Mouse (Mus musculus) myocyte (in vitro differentiated cells): Measurements from ENCODE around the gene Dlgap4. TPM values are rescaled to one million over a fixed set of nuclear protein-coding genes. Genes with fewer than 3 reads are reported as not detected.
"Not testable (repeated sequence)": the region's sequence is repeated elsewhere in the genome, so short reads cannot be mapped to it uniquely, and the experiment has no call there.

Source experiments
- H3K27me3 ChIP-seq: one replicate; pipeline ENCODE4 v1.6.1; 2011; ENCODE audit not compliant: control insufficient read depth, insufficient read depth, insufficient read length
- H3K36me3 ChIP-seq: one replicate; pipeline ENCODE4 v1.6.1; 2011; ENCODE audit not compliant: control insufficient read depth, insufficient read depth
- H3K4me2 ChIP-seq: one replicate; pipeline ENCODE4 v1.6.1; 2011; ENCODE audit warnings: low read depth, control low read depth
- H3K4me3 ChIP-seq: one replicate; pipeline ENCODE4 v1.5.1; 2011; ENCODE audit warnings: mild to moderate bottlenecking, control low read depth, moderate library complexity
- H3K79me2 ChIP-seq: one replicate; pipeline ENCODE4 v1.6.1; 2011; ENCODE audit not compliant: control insufficient read depth, insufficient read depth
- H3ac ChIP-seq: one replicate; pipeline ENCODE4 v1.6.1; 2011; ENCODE audit not compliant: control insufficient read depth, insufficient read length
- CEBPB ChIP-seq: IDR thresholded peaks from 2 replicates; pipeline ENCODE4 v1.6.1; 2011; ENCODE audit warnings: mild to moderate bottlenecking, moderate library complexity; ENCODE audit not compliant: poor library complexity, insufficient read depth, severe bottlenecking
- E2F4 ChIP-seq: IDR thresholded peaks from one replicate; pipeline ENCODE4 v1.6.1; 2011; ENCODE audit warnings: mild to moderate bottlenecking, control low read depth, moderate library complexity; ENCODE audit not compliant: insufficient read depth
- MAX ChIP-seq: IDR thresholded peaks from one replicate; pipeline ENCODE4 v1.6.1; 2011; ENCODE audit warnings: low read depth, mild to moderate bottlenecking, control low read depth
- MYOD1 ChIP-seq, 3 experiments: IDR thresholded peaks; one replicate each; pipeline ENCODE4 v1.6.1; 2011; ENCODE audit warnings: control low read depth in 2 of 3, low read depth in 2 of 3, mild to moderate bottlenecking in 2 of 3, moderate library complexity in 1 of 3; ENCODE audit not compliant: insufficient read length in 2 of 3, control insufficient read depth in 1 of 3
- MYOG ChIP-seq, 3 experiments: IDR thresholded peaks; one replicate each; pipeline ENCODE4 v1.6.1; 2011; ENCODE audit warnings: control low read depth in 2 of 3, low read depth in 2 of 3, mild to moderate bottlenecking in 2 of 3; ENCODE audit not compliant: insufficient read length in 2 of 3, control insufficient read depth in 1 of 3, insufficient read depth in 1 of 3
- POLR2A ChIP-seq: IDR thresholded peaks from one replicate; pipeline ENCODE4 v1.6.1; 2011; ENCODE audit warnings: low read depth, mild to moderate bottlenecking, control low read depth, moderate library complexity; ENCODE audit not compliant: insufficient read length
- POLR2AphosphoS2 ChIP-seq: IDR thresholded peaks from one replicate; pipeline ENCODE4 v1.6.1; 2011; ENCODE audit warnings: low read depth, control low read depth; ENCODE audit not compliant: insufficient read length
- REST ChIP-seq: IDR thresholded peaks from one replicate; pipeline ENCODE4 v1.6.1; 2011; ENCODE audit warnings: mild to moderate bottlenecking, control low read depth, moderate library complexity; ENCODE audit not compliant: insufficient read depth, insufficient read length
- SRF ChIP-seq: IDR thresholded peaks from one replicate; pipeline ENCODE4 v1.6.1; 2011; ENCODE audit warnings: low read depth; ENCODE audit not compliant: control insufficient read depth, insufficient read length
- TCF12 ChIP-seq: IDR thresholded peaks from one replicate; pipeline ENCODE4 v1.6.1; 2011; ENCODE audit warnings: mild to moderate bottlenecking, control low read depth; ENCODE audit not compliant: poor library complexity, insufficient read depth, severe bottlenecking
- TCF3 ChIP-seq: IDR thresholded peaks from one replicate; pipeline ENCODE4 v1.6.1; 2011; ENCODE audit warnings: low read depth, control low read depth; ENCODE audit not compliant: insufficient read length
- USF1 ChIP-seq: IDR thresholded peaks from one replicate; pipeline ENCODE4 v1.6.1; 2011; ENCODE audit warnings: low read depth, mild to moderate bottlenecking, control low read depth, moderate library complexity
- polyA plus RNA-seq: library from polyadenylated mRNA; unstranded; fragments of >200 nt; fragmentation: generic; extraction: Trizol; gene quantifications from one replicate; pipeline ENCODE4 v1.2.1, GENCODE M21; 2012; ENCODE audit warnings: missing spikeins

Dlgap4 gene
- polyA plus RNA-seq, 1 experiment: 176 TPM

DNA sequence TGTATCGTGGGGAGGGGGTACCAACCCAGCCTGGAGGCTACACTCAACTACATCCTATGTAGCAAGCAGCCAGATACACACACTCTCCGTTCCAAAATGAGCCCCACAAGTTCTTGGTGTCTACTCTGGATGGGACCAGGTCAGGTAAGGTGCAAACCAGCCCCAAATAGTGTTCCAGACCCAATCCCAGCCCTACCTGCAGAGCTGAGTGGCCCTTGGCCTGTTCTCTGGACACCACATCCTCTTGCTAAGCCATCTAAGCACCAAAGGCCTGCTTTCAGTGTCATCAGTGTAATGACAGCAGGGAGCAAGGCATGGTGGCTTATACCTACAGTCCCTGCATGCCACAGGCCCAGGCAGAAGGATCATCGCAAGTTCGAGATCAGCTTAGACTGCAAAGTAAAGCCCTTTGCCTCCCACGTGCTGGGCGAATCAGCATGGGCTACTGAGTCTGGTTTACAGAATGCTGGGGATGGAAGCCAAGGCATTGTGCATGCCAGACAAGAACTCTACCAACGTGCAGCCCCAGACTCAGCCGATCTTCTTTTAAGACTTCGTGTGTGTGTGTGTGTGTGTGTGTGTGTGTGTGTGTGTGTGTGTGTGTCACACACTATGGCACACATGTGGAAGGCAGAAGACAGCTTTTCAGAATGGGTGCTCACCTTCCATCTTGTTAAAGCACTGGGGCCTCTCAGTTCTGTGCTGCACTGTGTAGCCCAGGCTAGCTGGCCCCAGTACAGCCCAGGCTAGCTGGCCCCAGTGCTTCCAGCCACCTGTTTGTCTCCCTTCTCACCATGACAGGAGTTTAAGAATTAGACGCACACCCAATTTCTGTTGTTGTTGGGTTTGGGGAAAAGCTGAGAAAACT is 169.2 kb downstream of the Dlgap4 start:
- Histone ChIP-seq H3K4me3 (no peak overlapping the region), H3K36me3 (no peaks in the 10 kb centered on the region), H3ac (no peak overlapping the region), H3K27me3 (no peaks in the 10 kb centered on the region), H3K4me2 (no peak overlapping the region), H3K79me2 (no peaks in the 10 kb centered on the region)
- no peak for TF ChIP-seq MYOG (IDR thresholded peaks at IDR 0.05; ENCODE audit: control insufficient read depth in 1 of 3, insufficient read depth in 1 of 3, insufficient read length in 2 of 3, low read depth in 2 of 3)
- no peak for TF ChIP-seq MYOD1 (IDR thresholded peaks at IDR 0.05; ENCODE audit: control insufficient read depth in 1 of 3, insufficient read length in 2 of 3, low read depth in 2 of 3)
- no peak for TF ChIP-seq MAX
- TF ChIP-seq E2F4: no peak
- no peak for TF ChIP-seq POLR2AphosphoS2
- TF ChIP-seq SRF: no peak
- TF ChIP-seq TCF12: no peak
- no peak for TF ChIP-seq REST
- no peak for TF ChIP-seq CEBPB
- no peak for TF ChIP-seq USF1

DNA sequence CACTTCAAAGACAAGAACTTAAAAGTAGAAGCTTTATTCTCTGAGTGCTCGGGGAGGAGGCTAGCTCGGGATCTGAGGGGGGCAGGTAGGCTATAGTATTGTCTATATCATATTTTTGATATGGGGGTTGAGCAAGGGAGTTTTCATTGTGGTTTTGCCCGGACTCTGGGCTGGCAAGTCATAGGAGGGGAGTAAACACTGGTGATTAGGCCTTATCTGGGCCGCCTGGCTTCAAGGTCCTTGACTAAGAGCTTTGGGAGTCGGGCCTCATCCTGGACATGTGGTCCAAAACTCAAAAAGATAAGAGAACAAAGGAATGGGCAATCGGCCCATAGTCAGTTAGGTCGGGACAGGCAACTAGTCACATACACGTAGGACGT is 169.8 kb downstream of the Dlgap4 start:
- no peak for TF ChIP-seq MYOD1 (IDR thresholded peaks at IDR 0.05; ENCODE audit: control insufficient read depth in 1 of 3, insufficient read length in 2 of 3, low read depth in 2 of 3)
- TF ChIP-seq POLR2A: no peak
- no peak for TF ChIP-seq SRF
- no peak for TF ChIP-seq TCF12
- TF ChIP-seq POLR2AphosphoS2: no peak
- no peak for TF ChIP-seq CEBPB
- TF ChIP-seq MAX: no peak
- TF ChIP-seq TCF3: no peak
- no peak for TF ChIP-seq E2F4
- no peak for TF ChIP-seq REST
- no peak for TF ChIP-seq USF1
- no peak for TF ChIP-seq MYOG (IDR thresholded peaks at IDR 0.05; ENCODE audit: control insufficient read depth in 1 of 3, insufficient read depth in 1 of 3, insufficient read length in 2 of 3, low read depth in 2 of 3)
- no peaks in the 10 kb centered on the region for H3K79me2 ChIP-seq
- no peak overlapping the region for H3K4me2 ChIP-seq
- H3K27me3 ChIP-seq: no peaks in the 10 kb centered on the region
- no peaks in the 10 kb centered on the region for H3K36me3 ChIP-seq
- H3ac ChIP-seq: no peak overlapping the region
- H3K4me3 ChIP-seq: no peak overlapping the region

DNA sequence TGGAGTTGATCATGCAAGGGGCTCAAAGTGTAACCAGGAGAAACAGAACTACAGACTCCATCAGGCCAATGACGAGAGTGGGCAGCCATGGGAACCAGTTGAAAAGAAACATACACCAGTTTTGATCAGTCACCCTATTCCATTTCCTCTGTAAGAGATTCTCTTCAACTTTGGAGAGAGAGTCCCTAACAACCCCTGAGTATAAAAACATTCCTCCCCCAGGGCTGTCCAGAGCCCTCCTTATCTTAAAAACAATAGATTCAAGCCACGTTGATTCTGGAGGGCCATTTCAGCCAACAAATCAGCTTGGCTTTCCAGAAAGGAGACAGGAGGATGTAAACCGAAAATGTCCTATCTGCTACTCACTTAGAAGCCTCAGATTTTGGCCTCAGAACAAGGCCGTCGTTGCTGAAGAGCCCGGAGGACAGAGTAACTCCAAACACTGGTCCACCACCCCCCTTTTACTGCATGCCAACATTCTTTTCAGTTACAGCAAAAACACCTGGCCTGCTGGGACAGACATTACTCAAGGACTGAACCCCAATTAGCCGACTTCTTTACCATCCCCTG is 170.6 kb downstream of the Dlgap4 start:
- no peaks in the 10 kb centered on the region for H3K27me3 ChIP-seq
- no peak overlapping the region for H3K4me2 ChIP-seq
- TF ChIP-seq E2F4 (no peak), REST (no peak), USF1 (no peak), MYOD1 (IDR thresholded peaks at IDR 0.05; ENCODE audit: control insufficient read depth in 1 of 3, insufficient read length in 2 of 3, low read depth in 2 of 3) (no peak), TCF3 (no peak), CEBPB (no peak), POLR2AphosphoS2 (no peak), POLR2A (no peak), TCF12 (no peak), MYOG (IDR thresholded peaks at IDR 0.05; ENCODE audit: control insufficient read depth in 1 of 3, insufficient read depth in 1 of 3, insufficient read length in 2 of 3, low read depth in 2 of 3) (no peak), MAX (no peak)
- H3ac ChIP-seq: no peak overlapping the region
- H3K4me3 ChIP-seq: no peak overlapping the region
- no peaks in the 10 kb centered on the region for H3K79me2 ChIP-seq
- no peaks in the 10 kb centered on the region for H3K36me3 ChIP-seq

GRCm38 (mm10) chr2:156784891-156785290 is 171.4 kb downstream of the Dlgap4 start:
- Histone ChIP-seq H3K36me3 (no peaks in the 10 kb centered on the region), H3K27me3 (no peaks in the 10 kb centered on the region), H3K4me3 (no peak overlapping the region), H3ac (no peak overlapping the region), H3K79me2 (no peaks in the 10 kb centered on the region), H3K4me2 (no peak overlapping the region)
- TF ChIP-seq USF1 (no peak), MAX (no peak), REST (no peak), TCF12 (no peak), POLR2A (no peak), MYOD1 (IDR thresholded peaks at IDR 0.05; ENCODE audit: control insufficient read depth in 1 of 3, insufficient read length in 2 of 3, low read depth in 2 of 3) (no peak), TCF3 (no peak), E2F4 (no peak), SRF (no peak), CEBPB (no peak), MYOG (IDR thresholded peaks at IDR 0.05; ENCODE audit: control insufficient read depth in 1 of 3, insufficient read depth in 1 of 3, insufficient read length in 2 of 3, low read depth in 2 of 3) (no peak), POLR2AphosphoS2 (no peak)

DNA sequence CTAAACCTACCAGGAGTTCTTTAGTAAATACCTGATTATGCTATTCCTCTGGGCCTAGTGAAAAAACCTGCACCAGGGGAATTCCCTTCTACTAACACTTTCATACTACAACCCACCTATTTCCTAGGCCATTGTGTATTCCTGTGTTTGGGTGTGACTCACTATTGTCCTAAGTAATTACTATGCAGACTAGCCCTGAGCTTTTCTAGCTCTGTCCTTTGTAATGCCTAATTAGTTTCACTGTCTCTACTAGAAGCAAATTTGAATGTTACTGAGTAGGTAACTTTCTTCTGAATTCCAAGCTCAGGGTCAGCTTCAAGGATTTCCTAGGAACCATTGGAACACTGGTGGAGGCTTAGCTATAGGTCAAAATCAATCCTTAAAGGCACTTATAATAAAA is 172.9 kb downstream of the Dlgap4 start:
- H3K4me3 ChIP-seq, H3K79me2 ChIP-seq, H3K4me2 ChIP-seq, H3K27me3 ChIP-seq, H3ac ChIP-seq, H3K36me3 ChIP-seq: not testable (repeated sequence)
